Mouse (Mus musculus): ENCODE data around the gene 4921524J17Rik.

DNA sequence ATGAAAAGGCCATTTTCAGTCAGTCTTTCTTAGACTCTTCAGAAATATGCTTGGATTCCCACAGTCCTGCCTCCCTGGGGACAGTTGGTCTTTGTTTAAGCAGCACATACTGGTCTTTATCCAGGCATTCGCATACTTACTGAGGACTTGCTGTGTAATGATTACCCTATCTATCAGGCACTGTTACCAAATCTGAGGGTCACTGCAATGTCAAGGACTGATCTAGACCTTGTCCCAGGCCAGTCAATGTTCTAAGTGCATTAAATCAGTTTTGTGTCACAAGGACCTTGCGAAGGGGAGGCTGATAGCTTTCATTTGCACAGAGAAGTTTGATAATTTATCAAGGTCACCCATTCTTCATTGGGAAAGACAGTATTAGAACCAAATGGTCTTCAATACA, 45.8 kb upstream of the 4921524J17Rik start:
- TF ChIP-seq GATA1 (IDR thresholded peaks at IDR 0.05; ENCODE audit: low read length): no peak
- TF ChIP-seq TAL1 (IDR thresholded peaks at IDR 0.05; ENCODE audit: low read length): no peak
